Mouse (Mus musculus) layer of hippocampus, postnatal 36 days (tissue): Measurements from ENCODE around the gene Ddn. TPM values are rescaled to one million over a fixed set of nuclear protein-coding genes. Genes with fewer than 3 reads are reported as not detected.
"Not testable (repeated sequence)": the region's sequence is repeated elsewhere in the genome, so short reads cannot be mapped to it uniquely, and the experiment has no call there.

Source experiments
- DNase-seq, 2 experiments: peaks; one replicate each; pipeline ENCODE4 v3.0.0; 2022
- total RNA-seq, 2 experiments: library from RNA; stranded (reverse); gene quantifications; 2 replicates each; pipeline ENCODE4 v1.2.3; 2021

Gene Ddn
- total RNA-seq, 2 experiments from 2014 or later: 1,665 to 1,670 TPM

GRCm38 (mm10) chr15:98830736-98831683 lies 21.7 kb upstream of the Ddn start, which contains the start of gene Prkag1:
Prkag1 (minus strand) TSS chr15:98831521.
- DNase-seq: peak; percentile 95 to 96

- DNase-seq: no peak
Measured at GRCm38 (mm10) chr15:98827611-98828011, 18.3 kb upstream of the Ddn start.

- no peak for DNase-seq
Measured at GRCm38 (mm10) chr15:98823434-98823833, 14.1 kb upstream of the Ddn start.

- no peak for DNase-seq
Measured at GRCm38 (mm10) chr15:98822147-98822546, 12.9 kb upstream of the Ddn start.

- no peak for DNase-seq
Measured at GRCm38 (mm10) chr15:98821403-98821802, 12.1 kb upstream of the Ddn start.

- DNase-seq: no peak
Measured at GRCm38 (mm10) chr15:98820937-98821336, 11.6 kb upstream of the Ddn start.

GRCm38 (mm10) chr15:98818171-98818570 lies 8.9 kb upstream of the Ddn start:
- no peak for DNase-seq

GRCm38 (mm10) chr15:98812741-98813424 lies 3.6 kb upstream of the Ddn start:
- DNase-seq: peak; percentile 82 to 84

GRCm38 (mm10) chr15:98810212-98810611 lies 922 bp upstream of the Ddn start:
- DNase-seq: not testable (repeated sequence)

- DNase-seq: peak; percentile 86 to 87
Measured at GRCm38 (mm10) chr15:98808651-98809134, 597 bp downstream of the Ddn start.

GRCm38 (mm10) chr15:98807895-98808650 lies 1.2 kb downstream of the Ddn start:
- peak; percentile 82 to 83 for DNase-seq

GRCm38 (mm10) chr15:98806809-98807770 lies 2.2 kb downstream of the Ddn start:
- DNase-seq: peak in 1 of 2 experiments; percentile 41

GRCm38 (mm10) chr15:98806071-98806808 lies 3.0 kb downstream of the Ddn start:
- DNase-seq: no peak

GRCm38 (mm10) chr15:98805324-98806040 lies 3.8 kb downstream of the Ddn start:
- DNase-seq: peak; percentile 75 to 76

GRCm38 (mm10) chr15:98804054-98804453 lies 5.2 kb downstream of the Ddn start:
- peak; percentile 89 to 90 for DNase-seq

- no peak for DNase-seq
Measured at GRCm38 (mm10) chr15:98802926-98803325, 6.4 kb downstream of the Ddn start.

GRCm38 (mm10) chr15:98799396-98799795 lies 9.9 kb downstream of the Ddn start:
- peak; percentile 63 to 77 for DNase-seq

- no peak for DNase-seq
Measured at GRCm38 (mm10) chr15:98798903-98799302, 10.4 kb downstream of the Ddn start.

- no peak for DNase-seq
Measured at GRCm38 (mm10) chr15:98797835-98798492, 11.3 kb downstream of the Ddn start.
